Mouse (Mus musculus) liver, postnatal 0 days (tissue): Measurements from ENCODE around the gene Uri1.

Source experiments
- CTCF ChIP-seq: sonication (generic); IDR thresholded peaks from 2 replicates; pipeline ENCODE4 v1.5.1; 2016; ENCODE audit warnings: antibody characterized with exemption, low read depth
- EP300 ChIP-seq: IDR thresholded peaks from 2 replicates; pipeline ENCODE4 v1.6.1; 2016; ENCODE audit warnings: antibody characterized with exemption, low read depth, mild to moderate bottlenecking

DNA sequence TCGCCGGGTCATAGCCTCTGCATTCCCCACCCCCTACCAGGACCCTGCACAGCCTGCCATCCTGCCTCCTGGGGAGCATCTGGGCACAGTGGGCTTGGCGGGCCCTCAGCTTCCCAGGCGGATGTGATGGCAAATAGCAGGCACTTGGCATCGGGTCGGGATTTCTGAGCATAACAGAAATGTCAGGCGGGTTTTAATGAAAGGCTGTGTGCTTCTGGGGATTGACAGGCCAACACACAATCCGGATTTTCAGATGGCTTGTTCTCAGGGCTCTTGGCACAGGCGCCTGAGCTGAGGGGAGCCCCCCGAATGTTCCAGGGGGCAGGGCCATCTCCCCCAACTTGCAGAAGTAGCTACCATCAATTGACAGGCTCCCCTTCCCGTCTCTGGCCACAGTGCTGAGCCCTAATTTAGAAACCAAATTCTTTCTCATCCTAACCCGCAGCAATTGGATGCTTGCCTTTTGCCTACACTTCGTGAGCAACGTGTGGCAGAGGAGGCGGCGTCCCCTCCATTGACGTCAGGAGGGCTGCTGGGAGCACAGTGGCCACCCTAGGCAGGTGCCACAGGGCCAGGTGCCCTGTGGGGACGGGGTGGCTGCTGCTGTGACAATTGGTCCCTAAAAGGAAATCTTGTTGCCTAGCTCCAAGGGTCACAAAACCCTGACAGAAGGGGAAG lies 106.5 kb downstream of the Uri1 start:
- no peak for TF ChIP-seq EP300
- TF ChIP-seq CTCF, result no peak
